Mouse (Mus musculus) spleen, adult 10 weeks (tissue): Measurements from ENCODE around the gene Zfp974. TPM values are rescaled to one million over a fixed set of nuclear protein-coding genes. Genes with fewer than 3 reads are reported as not detected.

Experiments used
- polyA plus RNA-seq: library from polyadenylated mRNA; stranded (reverse); fragments of 350-450 nt; fragmentation: Illumina TruSeq; extraction: RNeasy Lipid Tissue Mini Kit (QIAGEN cat#74804); gene quantifications from one replicate; pipeline ENCODE4 v1.2.3, GENCODE M21; 2015; ENCODE audit warnings: low replicate concordance; ENCODE audit not compliant: insufficient read depth

Gene Zfp974
- polyA plus RNA-seq = 17.1 TPM

GRCm38 (mm10) chr7:27928818-27929695 is at the start of gene Zfp974:
Zfp974 (minus strand) TSS chr7:27929460.

Other genes with a start within 250 kb of the Zfp974 start
- gene Zfp607b, start 240.1 kb downstream of the Zfp974 start, polyA plus RNA-seq = 2.2 TPM
- gene Zfp60, start 198.1 kb downstream of the Zfp974 start, polyA plus RNA-seq = 19.3 TPM
- gene Zfp626, start 122.3 kb downstream of the Zfp974 start, polyA plus RNA-seq = 22.8 TPM
- gene Zfp59, start 90.9 kb downstream of the Zfp974 start, polyA plus RNA-seq = 9.8 TPM
- gene Zfp607a, start 71.9 kb downstream of the Zfp974 start, polyA plus RNA-seq = 18.2 TPM
- 19.0 TPM for gene Zfp780b, start 49.7 kb upstream of the Zfp974 start, polyA plus RNA-seq
- 10.2 TPM for gene Zfp850, start 84.7 kb upstream of the Zfp974 start, polyA plus RNA-seq
- gene Psmc4, start 120.6 kb upstream of the Zfp974 start, polyA plus RNA-seq = 104 TPM
- 0.21 TPM for gene Fcgbp, start 141.8 kb upstream of the Zfp974 start, polyA plus RNA-seq
- not detected for gene 9530053A07Rik, start 200.0 kb upstream of the Zfp974 start, polyA plus RNA-seq
- gene Fbl, start 240.2 kb upstream of the Zfp974 start, polyA plus RNA-seq = 101 TPM